Mouse (Mus musculus) right cerebral cortex, postnatal 4 days (tissue): ENCODE results near the gene Commd2.

Experiments used
- DNase-seq: peaks from one replicate; pipeline ENCODE4 v3.0.0-alpha.2; 2022

The Commd2 gene

GRCm38 (mm10) chr3:57651231-57651864 is at the start of gene Commd2:
Gene Commd2 (minus strand): TSS chr3:57651715.
- DNase-seq: peak; percentile 92

- no peak for DNase-seq
These were observed 45.3 kb upstream of the Commd2 start for GRCm38 (mm10) chr3:57696779-57697178.

GRCm38 (mm10) chr3:57696249-57696648 is 44.7 kb upstream of the Commd2 start:
- no peak for DNase-seq

GRCm38 (mm10) chr3:57692719-57693118 is 41.2 kb upstream of the Commd2 start, which contains the start of gene Ankub1:
Gene Ankub1 (minus strand): TSS chr3:57692799.
- DNase-seq: no peak

- no peak for DNase-seq
These were observed 40.3 kb upstream of the Commd2 start for GRCm38 (mm10) chr3:57691772-57692171.

- no peak for DNase-seq
These were observed 26.3 kb upstream of the Commd2 start for GRCm38 (mm10) chr3:57677786-57678185.

GRCm38 (mm10) chr3:57674075-57674474 is 22.6 kb upstream of the Commd2 start:
- no peak for DNase-seq

GRCm38 (mm10) chr3:57673586-57673985 is 22.1 kb upstream of the Commd2 start:
- DNase-seq: no peak

GRCm38 (mm10) chr3:57667054-57667723 is 15.7 kb upstream of the Commd2 start:
- peak; percentile 78 for DNase-seq

GRCm38 (mm10) chr3:57665880-57666279 is 14.4 kb upstream of the Commd2 start:
- no peak for DNase-seq

GRCm38 (mm10) chr3:57664682-57665081 is 13.2 kb upstream of the Commd2 start:
- no peak for DNase-seq

GRCm38 (mm10) chr3:57663731-57664130 is 12.2 kb upstream of the Commd2 start:
- DNase-seq: peak; percentile 61

GRCm38 (mm10) chr3:57658608-57659007 is 7.1 kb upstream of the Commd2 start:
- no peak for DNase-seq

- no peak for DNase-seq
These were observed 2.1 kb upstream of the Commd2 start for GRCm38 (mm10) chr3:57653646-57654045.

GRCm38 (mm10) chr3:57652485-57652884 is 970 bp upstream of the Commd2 start:
- DNase-seq: no peak

GRCm38 (mm10) chr3:57651865-57652259 is 347 bp upstream of the Commd2 start:
- DNase-seq: no peak

- no peak for DNase-seq
These were observed 8.3 kb downstream of the Commd2 start for GRCm38 (mm10) chr3:57643191-57643590.

GRCm38 (mm10) chr3:57637596-57637995 is 13.9 kb downstream of the Commd2 start:
- no peak for DNase-seq

- no peak for DNase-seq
These were observed 16.6 kb downstream of the Commd2 start for GRCm38 (mm10) chr3:57634763-57635487.

GRCm38 (mm10) chr3:57626954-57627513 is 24.5 kb downstream of the Commd2 start:
- no peak for DNase-seq

- DNase-seq: peak; percentile 84
These were observed 26.1 kb downstream of the Commd2 start for GRCm38 (mm10) chr3:57625275-57625997.

GRCm38 (mm10) chr3:57619718-57620117 is 31.8 kb downstream of the Commd2 start:
- DNase-seq: peak; percentile 7

GRCm38 (mm10) chr3:57615652-57616051 is 35.9 kb downstream of the Commd2 start:
- no peak for DNase-seq
